Mouse (Mus musculus) stomach, embryonic 16.5 days (tissue): ENCODE results near the gene Gm9639. TPM values are rescaled to one million over a fixed set of nuclear protein-coding genes. Genes with fewer than 3 reads are reported as not detected.

ENCODE experiments used
- polyA plus RNA-seq: library from polyadenylated mRNA; unstranded; fragments of >200 nt; fragmentation: Nextera tagmentation; extraction: Ambion mirVana; gene quantifications from 2 replicates; pipeline ENCODE4 v1.2.1, GENCODE M21; 2015

Gene Gm9639
- polyA plus RNA-seq, 1 experiment from 2014 or later = not detected

Other genes starting within 250 kb of the Gm9639 start
- gene Pttg1ip, start 213.4 kb downstream of the Gm9639 start, polyA plus RNA-seq = 210 and 244 TPM in 2 replicates
- 324 and 327 TPM in 2 replicates for gene Sumo3, start 189.0 kb downstream of the Gm9639 start, polyA plus RNA-seq
- gene Gm49325, start 188.9 kb downstream of the Gm9639 start, polyA plus RNA-seq = 4.4 and 10.1 TPM in 2 replicates
- 78.0 and 82.4 TPM in 2 replicates for gene Ube2g2, start 172.8 kb downstream of the Gm9639 start, polyA plus RNA-seq
- 0.96 and 1.5 TPM in 2 replicates for gene Tspear, start 108.5 kb downstream of the Gm9639 start, polyA plus RNA-seq
- gene Gm19402, start 104.3 kb downstream of the Gm9639 start, polyA plus RNA-seq = not detected in 2 replicates
- not detected in 2 replicates for gene Gm9508, start 97.8 kb downstream of the Gm9639 start, polyA plus RNA-seq
- not detected in 2 replicates for gene Gm10272, start 88.5 kb downstream of the Gm9639 start, polyA plus RNA-seq
- gene Gm10024, start 83.6 kb downstream of the Gm9639 start, polyA plus RNA-seq = 0.27 TPM in 1 of 2 replicates, not detected in the other
- not detected in 2 replicates for gene Gm10142, start 79.3 kb downstream of the Gm9639 start, polyA plus RNA-seq
- not detected in 2 replicates for gene Krtap12-1, start 74.5 kb downstream of the Gm9639 start, polyA plus RNA-seq
- not detected in 2 replicates for gene Gm10100, start 68.6 kb downstream of the Gm9639 start, polyA plus RNA-seq
- gene Gm18596, start 52.4 kb downstream of the Gm9639 start, polyA plus RNA-seq = not detected in 2 replicates
- not detected in 2 replicates for gene Gm9736, start 43.7 kb downstream of the Gm9639 start, polyA plus RNA-seq
- not detected in 2 replicates for gene Gm3233, start 35.4 kb downstream of the Gm9639 start, polyA plus RNA-seq
- gene Gm3238, start 23.8 kb downstream of the Gm9639 start, polyA plus RNA-seq = not detected in 2 replicates
- gene Gm7138, start 18.1 kb downstream of the Gm9639 start, polyA plus RNA-seq = not detected in 2 replicates
- gene Gm3250, start 12.5 kb downstream of the Gm9639 start, polyA plus RNA-seq = not detected in 2 replicates
- not detected in 2 replicates for gene Gm7137, start 6.9 kb downstream of the Gm9639 start, polyA plus RNA-seq
- gene Gm19668, start 4.1 kb upstream of the Gm9639 start, polyA plus RNA-seq = not detected in 2 replicates
- gene Gm9507, start 16.8 kb upstream of the Gm9639 start, polyA plus RNA-seq = not detected in 2 replicates
- not detected in 2 replicates for gene Gm2696, start 19.6 kb upstream of the Gm9639 start, polyA plus RNA-seq
- not detected in 2 replicates for gene Krtap10-4, start 32.0 kb upstream of the Gm9639 start, polyA plus RNA-seq
- not detected in 2 replicates for gene Krtap10-10, start 40.9 kb upstream of the Gm9639 start, polyA plus RNA-seq
- not detected in 2 replicates for gene Gm36176, start 51.7 kb upstream of the Gm9639 start, polyA plus RNA-seq
- gene Gm10318, start 57.8 kb upstream of the Gm9639 start, polyA plus RNA-seq = not detected in 2 replicates
- not detected in 2 replicates for gene Gm3285, start 66.9 kb upstream of the Gm9639 start, polyA plus RNA-seq
- 5.8 and 6.7 TPM in 2 replicates for gene Lrrc3, start 107.5 kb upstream of the Gm9639 start, polyA plus RNA-seq
- 1.1 and 1.5 TPM in 2 replicates for gene Trpm2, start 175.5 kb upstream of the Gm9639 start, polyA plus RNA-seq
- gene 1810043G02Rik, start 183.4 kb upstream of the Gm9639 start, polyA plus RNA-seq = 24.8 and 25.2 TPM in 2 replicates
- 195 and 225 TPM in 2 replicates for gene Pfkl, start 215.0 kb upstream of the Gm9639 start, polyA plus RNA-seq
- gene Dnmt3l, start 246.9 kb upstream of the Gm9639 start, polyA plus RNA-seq = 0.56 and 0.63 TPM in 2 replicates
- 0.15 and 0.20 TPM in 2 replicates for gene Aire, start 248.5 kb upstream of the Gm9639 start, polyA plus RNA-seq